ENCODE assay signal across 8 mouse cellular contexts in genomic region chr6:38434055-38435023, GRCm38 (mm10). TPM values are rescaled to one million over a fixed set of nuclear protein-coding genes. Genes with fewer than 3 reads are reported as not detected.
DNase-seq lines count a peak whose midpoint lies in the region; ATAC-seq and TF ChIP-seq lines count a peak whose summit lies in the region.

No protein-coding gene starts in this region.

- in situ Hi-C loops in Patski (cut with MboI; ENCODE audit: low pct_unique_long_range_greater_than_20kb), result no loop called here

- 0% methylated on average over 48 of the region's 118 CpGs for WGBS in hindbrain, embryonic 13.5 days
- under 1% methylated on average over 66 of the region's 118 CpGs for WGBS in lung, postnatal 0 days

- H3K27ac ChIP-seq in hindbrain, embryonic 13.5 days, result peak overlapping the region; percentile 98
- peak overlapping the region; percentile 99 for H3K27ac ChIP-seq in lung, postnatal 0 days (ENCODE audit: low read length)

- ATAC-seq in Patski, result peak; percentile 42
- ATAC-seq in hindbrain, embryonic 13.5 days (ENCODE audit: low FRiP score), result peak; percentile 85
- peak; percentile 74 for ATAC-seq in lung, postnatal 0 days

- no peak for TF ChIP-seq CTCF in Patski (IDR thresholded peaks at IDR 0.05)
- no peak for TF ChIP-seq CTCF in lung, postnatal 0 days (IDR thresholded peaks at IDR 0.05)

- TF ChIP-seq EP300 in lung, postnatal 0 days (IDR thresholded peaks at IDR 0.05), result no peak

- peak overlapping the region; percentile 62 for H3K4me2 ChIP-seq in hindbrain, embryonic 13.5 days
- H3K4me2 ChIP-seq in lung, postnatal 0 days (replicated peaks; ENCODE audit: low read depth, low read length), result peak overlapping the region; percentile 84

- no peaks in the 10 kb centered on the region for H3K9me3 ChIP-seq in hindbrain, embryonic 13.5 days
- H3K9me3 ChIP-seq in lung, postnatal 0 days (ENCODE audit: low read length), result no peaks in the 10 kb centered on the region

- no peak for DNase-seq in Patski (ENCODE audit: low read depth, low spot score)
- DNase-seq in cerebellum, adult 9-11 months, result peak; percentile 71
- DNase-seq in frontal cortex, postnatal 10 days (ENCODE audit: low spot score in 2 of 2), result peak; percentile 48 to 50
- DNase-seq in layer of hippocampus, postnatal 14 days (ENCODE audit: low spot score in 2 of 2), result peak; percentile 34 to 58
- peak; percentile 70 for DNase-seq in lung, postnatal 0 days (ENCODE audit: low spot score)
- DNase-seq in retina, adult 2 months (ENCODE audit: low read depth, low spot score), result peak; percentile 42
- peak; percentile 60 for DNase-seq in thymus, postnatal 25 days

- peak overlapping the region; percentile 99 for H3K4me3 ChIP-seq in hindbrain, embryonic 13.5 days
- peak overlapping the region; percentile 93 for H3K4me3 ChIP-seq in lung, postnatal 0 days (ENCODE audit: low read depth, low read length)

- CTCF ChIA-PET in Patski (lab: Charles Lee), result no interaction called here

- no peaks in the 10 kb centered on the region for H3K27me3 ChIP-seq in Patski
- H3K27me3 ChIP-seq in hindbrain, embryonic 13.5 days, result no peaks in the 10 kb centered on the region
- H3K27me3 ChIP-seq in lung, postnatal 0 days (replicated peaks; ENCODE audit: insufficient read depth, low read length), result no peaks in the 10 kb centered on the region

- peak overlapping the region; percentile 98 for H3K9ac ChIP-seq in hindbrain, embryonic 13.5 days
- peak overlapping the region; percentile 85 for H3K9ac ChIP-seq in lung, postnatal 0 days (replicated peaks; ENCODE audit: low read depth)

- peaks cover 31% of the 10 kb centered on the region for H3K4me1 ChIP-seq in hindbrain, embryonic 13.5 days (replicated peaks)
- H3K4me1 ChIP-seq in lung, postnatal 0 days (ENCODE audit: insufficient read depth, low read depth, low read length), result peaks cover 4% of the 10 kb centered on the region; the same call in 1 of the 2 replicates

- POLR2A ChIA-PET in Patski (lab: Charles Lee), result interaction anchor here (0.7 to 0.8 kb wide), 2 partner anchors 12 to 13 kb away, joined by 3 read pairs; no protein-coding TSS in a partner anchor

- no peaks in the 10 kb centered on the region for H3K36me3 ChIP-seq in hindbrain, embryonic 13.5 days
- H3K36me3 ChIP-seq in lung, postnatal 0 days (ENCODE audit: insufficient read depth, low read length), result no peaks in the 10 kb centered on the region

RNA-seq across cellular contexts. Expression of gene Ubn2, which starts 0.6 kb away (rescaled TPM):
- polyA plus RNA-seq in Patski (2021), result 10.6 TPM
- polyA plus RNA-seq in hindbrain, embryonic 13.5 days (2015; fragmentation: Nextera tagmentation; extraction: Ambion mirVana), result 25.6 and 27.8 TPM in 2 replicates
- total RNA-seq in layer of hippocampus, postnatal 14 days (2021), result 10 to 100 TPM; 38.0 to 38.7 TPM
- polyA plus RNA-seq in lung, postnatal 0 days (2015; fragmentation: Nextera tagmentation; extraction: Ambion mirVana), result 6.9 and 10.8 TPM in 2 replicates

RNA-seq across cellular contexts. Expression of gene Ttc26, which starts 53.1 kb away (rescaled TPM):
- polyA plus RNA-seq in Patski (2021), result 13.2 TPM
- 6.7 and 7.3 TPM in 2 replicates for polyA plus RNA-seq in hindbrain, embryonic 13.5 days (2015; fragmentation: Nextera tagmentation; extraction: Ambion mirVana)
- total RNA-seq in layer of hippocampus, postnatal 14 days (2021), result 1 to 10 TPM; 8.8 to 9.8 TPM
- polyA plus RNA-seq in lung, postnatal 0 days (2015; fragmentation: Nextera tagmentation; extraction: Ambion mirVana), result 2.3 and 2.9 TPM in 2 replicates
